Mouse (Mus musculus): ENCODE measurements around the gene Nacc2. TPM values are rescaled to one million over a fixed set of nuclear protein-coding genes. Genes with fewer than 3 reads are reported as not detected.
A peak's percentile ranks its signal among the peaks of the same experiment; 100 is the strongest.

Nacc2 gene
- total and polyA plus RNA-seq, 3 experiments = 19.0 to 31.8 (median 31.6) TPM

GRCm38 (mm10) chr2:26141893-26142635 lies 19.0 kb upstream of the Nacc2 start:
- TF ChIP-seq POLR2A (IDR thresholded peaks at IDR 0.05; ENCODE audit: insufficient read depth, low read depth, low read length) (no peak), CTCF (IDR thresholded peaks at IDR 0.05) (peak; percentile 88), EP300 (IDR thresholded peaks at IDR 0.05; ENCODE audit: insufficient read depth, low read depth, low read length) (0 out of 2 replicates have a peak, but pooled peaks have one; percentile 41)
- Histone ChIP-seq H3K36me3 (ENCODE audit: control insufficient read depth, insufficient read depth, low read length) (no peaks in the 10 kb centered on the region), H3K4me3 (no peak overlapping the region), H3K27me3 (ENCODE audit: control insufficient read depth, insufficient read depth, low read length) (no peaks in the 10 kb centered on the region), H3K27ac (no peak overlapping the region), H3K9ac (ENCODE audit: low read depth, low read length) (no peak overlapping the region), H3K79me2 (replicated peaks; ENCODE audit: control insufficient read depth, insufficient read depth, low read length) (no peaks in the 10 kb centered on the region), H3K4me1 (ENCODE audit: control insufficient read depth, insufficient read depth, low read length) (peaks cover 5% of the 10 kb centered on the region)
- 59% methylated on average over 12 of the region's 12 CpGs for WGBS
- DNase-seq = peak; percentile 63 to 74
- intact Hi-C loops (cut with DNase I) = loop anchor here (1.0 to 5.0 kb wide), 4 partner anchors 87 to 305 kb away; partner anchors contain the start of gene Camsap1

- DNase-seq = no peak
- no peaks in the 10 kb centered on the region for H3K36me3 ChIP-seq (ENCODE audit: control insufficient read depth, insufficient read depth, low read length)
- H3K27me3 ChIP-seq (ENCODE audit: control insufficient read depth, insufficient read depth, low read length) = no peaks in the 10 kb centered on the region
- 13% methylated on average over 6 of the region's 6 CpGs for WGBS
- H3K79me2 ChIP-seq (replicated peaks; ENCODE audit: control insufficient read depth, insufficient read depth, low read length) = no peaks in the 10 kb centered on the region
- H3K9ac ChIP-seq (ENCODE audit: low read depth, low read length) = peak overlapping the region; percentile 39
- H3K27ac ChIP-seq = peak overlapping the region; percentile 97
- intact Hi-C loops (cut with DNase I) = loop anchor here (1.0 to 5.0 kb wide), 5 partner anchors 18 to 304 kb away; partner anchors contain the start of genes Camsap1, Nacc2 and Ubac1
- H3K4me1 ChIP-seq (ENCODE audit: control insufficient read depth, insufficient read depth, low read length) = peaks cover 5% of the 10 kb centered on the region
- TF ChIP-seq EP300 (IDR thresholded peaks at IDR 0.05; ENCODE audit: insufficient read depth, low read depth, low read length) (no peak), POLR2A (IDR thresholded peaks at IDR 0.05; ENCODE audit: insufficient read depth, low read depth, low read length) (no peak), CTCF (IDR thresholded peaks at IDR 0.05) (no peak)
- peak overlapping the region; percentile 82 for H3K4me3 ChIP-seq
Measured at GRCm38 (mm10) chr2:26140903-26141302, 17.9 kb upstream of the Nacc2 start.

- H3K27me3 ChIP-seq (ENCODE audit: control insufficient read depth, insufficient read depth, low read length) = no peaks in the 10 kb centered on the region
- H3K79me2 ChIP-seq (replicated peaks; ENCODE audit: control insufficient read depth, insufficient read depth, low read length) = no peaks in the 10 kb centered on the region
- intact Hi-C loops (cut with DNase I) = loop anchor here (1.0 to 5.0 kb wide), 4 partner anchors 17 to 304 kb away; partner anchors contain the start of genes Camsap1, Nacc2 and Ubac1
- H3K4me1 ChIP-seq (ENCODE audit: control insufficient read depth, insufficient read depth, low read length) = peaks cover 5% of the 10 kb centered on the region
- H3K9ac ChIP-seq (ENCODE audit: low read depth, low read length) = peak overlapping the region; percentile 82
- peak overlapping the region; percentile 82 for H3K4me3 ChIP-seq
- no peak for TF ChIP-seq EP300 (IDR thresholded peaks at IDR 0.05; ENCODE audit: insufficient read depth, low read depth, low read length)
- peak; percentile 87 for TF ChIP-seq POLR2A (IDR thresholded peaks at IDR 0.05; ENCODE audit: insufficient read depth, low read depth, low read length)
- no peak for TF ChIP-seq CTCF (IDR thresholded peaks at IDR 0.05)
- DNase-seq = peak; percentile 98 to 100
- peak overlapping the region; percentile 97 for H3K27ac ChIP-seq
- no peaks in the 10 kb centered on the region for H3K36me3 ChIP-seq (ENCODE audit: control insufficient read depth, insufficient read depth, low read length)
- 1% methylated on average over 60 of the region's 60 CpGs for WGBS
Measured at GRCm38 (mm10) chr2:26140292-26140819, 17.3 kb upstream of the Nacc2 start.

- no peak for DNase-seq
- TF ChIP-seq CTCF (IDR thresholded peaks at IDR 0.05) (no peak), POLR2A (IDR thresholded peaks at IDR 0.05; ENCODE audit: insufficient read depth, low read depth, low read length) (no peak), EP300 (IDR thresholded peaks at IDR 0.05; ENCODE audit: insufficient read depth, low read depth, low read length) (0 out of 2 replicates have a peak, but pooled peaks have one; percentile 47)
- H3K4me1 ChIP-seq (ENCODE audit: control insufficient read depth, insufficient read depth, low read length) = peaks cover 5% of the 10 kb centered on the region
- intact Hi-C loops (cut with DNase I) = loop anchor here (1.0 to 5.0 kb wide), 4 partner anchors 16 to 303 kb away; partner anchors contain the start of genes Camsap1, Nacc2 and Ubac1
- H3K27me3 ChIP-seq (ENCODE audit: control insufficient read depth, insufficient read depth, low read length) = no peaks in the 10 kb centered on the region
- H3K4me3 ChIP-seq = peak overlapping the region; percentile 82
- WGBS = 1% methylated on average over 60 of the region's 60 CpGs
- H3K79me2 ChIP-seq (replicated peaks; ENCODE audit: control insufficient read depth, insufficient read depth, low read length) = no peaks in the 10 kb centered on the region
- peak overlapping the region; percentile 82 for H3K9ac ChIP-seq (ENCODE audit: low read depth, low read length)
- peak overlapping the region; percentile 97 for H3K27ac ChIP-seq
- H3K36me3 ChIP-seq (ENCODE audit: control insufficient read depth, insufficient read depth, low read length) = no peaks in the 10 kb centered on the region
Measured at GRCm38 (mm10) chr2:26139545-26140206, 16.7 kb upstream of the Nacc2 start.

GRCm38 (mm10) chr2:26139034-26139544 lies 16.1 kb upstream of the Nacc2 start:
- no peak for DNase-seq
- H3K4me3 ChIP-seq = peak overlapping the region; percentile 82
- no peaks in the 10 kb centered on the region for H3K79me2 ChIP-seq (replicated peaks; ENCODE audit: control insufficient read depth, insufficient read depth, low read length)
- intact Hi-C loops (cut with DNase I) = no loop called here
- no peaks in the 10 kb centered on the region for H3K36me3 ChIP-seq (ENCODE audit: control insufficient read depth, insufficient read depth, low read length)
- peaks cover 5% of the 10 kb centered on the region for H3K4me1 ChIP-seq (ENCODE audit: control insufficient read depth, insufficient read depth, low read length)
- H3K27me3 ChIP-seq (ENCODE audit: control insufficient read depth, insufficient read depth, low read length) = no peaks in the 10 kb centered on the region
- 56% methylated on average over 7 of the region's 7 CpGs for whole genome bisulfite sequencing
- H3K9ac ChIP-seq (ENCODE audit: low read depth, low read length) = peak overlapping the region; percentile 82
- TF ChIP-seq EP300 (IDR thresholded peaks at IDR 0.05; ENCODE audit: insufficient read depth, low read depth, low read length) (no peak), CTCF (IDR thresholded peaks at IDR 0.05) (no peak), POLR2A (IDR thresholded peaks at IDR 0.05; ENCODE audit: insufficient read depth, low read depth, low read length) (no peak)
- H3K27ac ChIP-seq = peak overlapping the region; percentile 97
